Mouse (Mus musculus) stomach, embryonic 16.5 days (tissue): ENCODE data around the gene Gstm6. TPM values are rescaled to one million over a fixed set of nuclear protein-coding genes. Genes with fewer than 3 reads are reported as not detected.
"Not testable (repeated sequence)": the region's sequence is repeated elsewhere in the genome, so short reads cannot be mapped to it uniquely, and the experiment has no call there.

ENCODE experiments used
- ATAC-seq: fragments of 200-750 bp; cut with Nextera tagmentation; 2 replicates; pipeline ENCODE4 v1.8.0; 2017; ENCODE audit warnings: moderate number of reproducible peaks, moderate TSS enrichment; ENCODE audit not compliant: insufficient read depth, low FRiP score
- H3K27ac ChIP-seq: fragments of 300-500 bp; sonication (generic); 2 replicates; pipeline ENCODE4 v1.5.1; 2014; ENCODE audit warnings: low read length
- H3K27me3 ChIP-seq: fragments of 300-500 bp; sonication (generic); 2 replicates; pipeline ENCODE4 v1.6.1; 2014; ENCODE audit warnings: low read length, control low read depth, mixed read lengths; ENCODE audit not compliant: control insufficient read depth, insufficient read depth
- H3K36me3 ChIP-seq: fragments of 300-500 bp; sonication (generic); 2 replicates; pipeline ENCODE4 v1.6.1; 2014; ENCODE audit warnings: low read length; ENCODE audit not compliant: control insufficient read depth, insufficient read depth
- H3K4me1 ChIP-seq: fragments of 300-500 bp; sonication (generic); 2 replicates; pipeline ENCODE4 v1.6.1; 2014; ENCODE audit warnings: low read length, control low read depth, mixed read lengths; ENCODE audit not compliant: control insufficient read depth, insufficient read depth
- H3K4me2 ChIP-seq: fragments of 300-500 bp; sonication (generic); 2 replicates; pipeline ENCODE4 v1.6.1; 2014; ENCODE audit warnings: low read depth, low read length, mixed read lengths
- H3K4me3 ChIP-seq: fragments of 300-500 bp; sonication (generic); replicated peaks from 2 replicates; pipeline ENCODE4 v1.5.1; 2014; ENCODE audit warnings: mild to moderate bottlenecking, low read length
- H3K9ac ChIP-seq: fragments of 300-500 bp; sonication (generic); 2 replicates; pipeline ENCODE4 v1.6.1; 2014; ENCODE audit warnings: low read length
- H3K9me3 ChIP-seq: fragments of 300-500 bp; sonication (generic); replicated peaks from 2 replicates; pipeline ENCODE4 v1.6.1; 2016; ENCODE audit warnings: low read length, control low read depth; ENCODE audit not compliant: control insufficient read depth
- WGBS: fragments of 180-500 bp; shearing (Covaris S2); extraction: QIAGEN DNeasy Blood & Tissue Kit; methylation state at CpG from one replicate; pipeline ENCODE4 v1.1.7; 2014; 5-methylcytosine and 5-hydroxymethylcytosine counted together
- polyA plus RNA-seq: library from polyadenylated mRNA; unstranded; fragments of >200 nt; fragmentation: Nextera tagmentation; extraction: Ambion mirVana; gene quantifications from 2 replicates; pipeline ENCODE4 v1.2.1, GENCODE M21; 2015

Gstm6 gene
- polyA plus RNA-seq, 1 experiment from 2014 or later: 11.2 TPM

DNA sequence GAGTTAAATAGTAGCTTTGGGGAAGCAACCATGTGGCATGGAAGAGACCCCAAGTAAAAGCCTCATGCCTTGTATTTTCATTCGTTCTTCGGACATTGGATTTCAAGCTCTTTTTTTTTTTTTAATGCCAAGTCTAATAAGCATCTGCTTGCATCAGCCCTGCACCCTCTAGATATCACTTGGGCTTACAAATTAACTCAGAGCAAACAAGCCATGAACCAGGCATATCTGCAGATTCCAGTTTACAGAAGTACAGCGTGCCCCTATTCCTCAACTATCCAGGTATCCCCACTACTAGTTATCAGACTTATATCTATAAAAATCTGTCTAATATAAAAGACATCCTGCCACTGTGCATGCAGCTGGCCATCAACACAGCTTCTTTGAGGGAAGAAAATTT lies 28.5 kb upstream of the Gstm6 start:
- no peak for ATAC-seq
- Histone ChIP-seq H3K4me2 (no peak overlapping the region), H3K9ac (no peak overlapping the region), H3K9me3 (no peaks in the 10 kb centered on the region), H3K4me3 (no peak overlapping the region), H3K27ac (no peak overlapping the region), H3K4me1 (no peaks in the 10 kb centered on the region), H3K36me3 (no peaks in the 10 kb centered on the region), H3K27me3 (no peaks in the 10 kb centered on the region)
- WGBS: 53% methylated on average over 3 of the region's 3 CpGs

GRCm38 (mm10) chr3:107971101-107971500 lies 27.6 kb upstream of the Gstm6 start:
- not testable (repeated sequence) for H3K4me3 ChIP-seq, H3K27me3 ChIP-seq, H3K36me3 ChIP-seq, H3K9ac ChIP-seq, H3K4me1 ChIP-seq, H3K4me2 ChIP-seq, ATAC-seq, H3K27ac ChIP-seq, H3K9me3 ChIP-seq
- 46% methylated on average over 3 of the region's 3 CpGs for WGBS

DNA sequence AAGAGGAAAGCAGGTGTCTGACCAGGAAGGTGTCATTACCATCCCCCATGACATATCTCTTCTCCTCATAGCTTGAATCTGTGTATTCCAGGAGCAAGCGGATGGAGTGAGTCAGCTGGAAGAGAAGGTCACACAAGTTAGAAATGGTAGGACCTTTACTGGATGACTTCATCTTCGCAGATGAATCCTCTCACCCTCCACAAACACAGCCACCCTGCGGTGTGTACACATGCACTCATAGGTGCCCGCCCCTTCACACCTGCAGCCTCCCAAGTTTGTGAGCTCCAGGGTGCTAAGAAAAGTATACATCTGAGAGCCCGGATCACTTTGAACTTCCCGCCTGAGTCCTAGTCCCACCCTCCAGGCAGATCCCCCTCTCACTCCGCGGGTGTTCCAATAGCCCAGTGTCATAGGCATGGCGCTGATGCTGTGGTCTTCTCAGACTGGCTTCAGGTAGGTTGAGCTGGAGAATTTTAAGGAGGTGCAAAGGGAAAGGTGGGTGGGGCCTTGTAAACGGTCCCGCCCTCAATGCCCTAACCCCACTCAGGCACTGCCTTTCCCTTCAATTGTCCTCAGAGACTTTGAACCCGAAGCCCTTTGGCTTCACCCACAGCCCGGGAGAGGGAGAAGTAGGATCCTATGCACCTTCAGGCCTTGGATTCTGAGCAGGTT lies 25.3 kb upstream of the Gstm6 start, which contains the start of gene Gstm3:
TSS of gene Gstm3 (minus strand) at position 560 of the 672 bp plus-strand sequence.
- H3K9ac ChIP-seq: no peak within 1 kb of the TSS
- peak; percentile 72 for ATAC-seq
- no peaks in the 10 kb centered on the region; the same call in 1 of the 2 replicates for H3K4me1 ChIP-seq
- no peaks in the 10 kb centered on the region for H3K9me3 ChIP-seq
- no peaks in the 10 kb centered on the region for H3K27me3 ChIP-seq
- H3K27ac ChIP-seq: no peak within 1 kb of the TSS
- peak within 1 kb of the TSS; percentile 9; the same call in 1 of the 2 replicates for H3K4me2 ChIP-seq
- WGBS: 37% methylated on average over 13 of the region's 13 CpGs
- H3K36me3 ChIP-seq: no peaks in the 10 kb centered on the region
- H3K4me3 ChIP-seq: no peak within 1 kb of the TSS; the same call in 1 of the 2 replicates

DNA sequence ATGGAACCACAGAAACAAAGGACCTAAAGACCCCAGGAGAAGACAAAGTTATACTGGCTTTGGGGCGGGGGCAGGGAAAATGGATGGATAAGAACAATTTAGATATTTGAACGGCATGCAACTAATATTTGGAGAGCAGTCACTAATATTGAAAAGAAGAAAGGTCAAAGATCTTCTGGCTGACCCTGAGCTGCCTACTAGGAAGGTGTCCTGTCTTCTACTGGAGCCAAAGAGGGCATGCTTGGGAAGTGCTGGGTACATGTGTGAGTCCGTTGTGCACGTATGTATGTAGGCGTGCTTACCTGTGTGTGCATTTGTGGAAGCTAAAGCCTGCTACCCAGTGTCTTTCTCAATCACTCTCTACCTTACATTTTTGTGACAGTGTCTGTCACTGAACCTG lies 23.1 kb upstream of the Gstm6 start:
- Histone ChIP-seq H3K9ac (no peak overlapping the region), H3K4me3 (no peak overlapping the region), H3K27ac (no peak overlapping the region), H3K36me3 (no peaks in the 10 kb centered on the region), H3K9me3 (no peaks in the 10 kb centered on the region), H3K4me2 (no peak overlapping the region), H3K4me1 (no peaks in the 10 kb centered on the region; the same call in 1 of the 2 replicates), H3K27me3 (no peaks in the 10 kb centered on the region)
- 92% methylated on average over 5 of the region's 5 CpGs for WGBS
- ATAC-seq: no peak

- Histone ChIP-seq H3K4me3 (no peak overlapping the region), H3K4me2 (no peak overlapping the region), H3K36me3 (no peaks in the 10 kb centered on the region), H3K27ac (no peak overlapping the region), H3K27me3 (no peaks in the 10 kb centered on the region), H3K9me3 (no peaks in the 10 kb centered on the region), H3K4me1 (no peaks in the 10 kb centered on the region; the same call in 1 of the 2 replicates), H3K9ac (no peak overlapping the region)
- 60% methylated on average over 1 of the region's 1 CpGs for WGBS
- ATAC-seq: no peak
Measured at GRCm38 (mm10) chr3:107965592-107965991, 22.0 kb upstream of the Gstm6 start.

GRCm38 (mm10) chr3:107964656-107965308 lies 21.2 kb upstream of the Gstm6 start:
- Histone ChIP-seq H3K4me1 (no peaks in the 10 kb centered on the region; the same call in 1 of the 2 replicates), H3K27ac (peak overlapping the region; percentile 85), H3K9me3 (no peaks in the 10 kb centered on the region), H3K36me3 (no peaks in the 10 kb centered on the region), H3K4me2 (no peak overlapping the region), H3K4me3 (no peak overlapping the region), H3K9ac (no peak overlapping the region), H3K27me3 (no peaks in the 10 kb centered on the region)
- 38% methylated on average over 5 of the region's 5 CpGs for WGBS
- ATAC-seq: peak; percentile 70

GRCm38 (mm10) chr3:107964026-107964425 lies 20.5 kb upstream of the Gstm6 start:
- Histone ChIP-seq H3K9ac (no peak overlapping the region), H3K4me1 (no peaks in the 10 kb centered on the region; the same call in 1 of the 2 replicates), H3K36me3 (no peaks in the 10 kb centered on the region), H3K27ac (peak overlapping the region; percentile 85), H3K27me3 (no peaks in the 10 kb centered on the region), H3K4me3 (no peak overlapping the region), H3K4me2 (no peak overlapping the region), H3K9me3 (no peaks in the 10 kb centered on the region)
- 77% methylated on average over 4 of the region's 4 CpGs for WGBS
- ATAC-seq: no peak

DNA sequence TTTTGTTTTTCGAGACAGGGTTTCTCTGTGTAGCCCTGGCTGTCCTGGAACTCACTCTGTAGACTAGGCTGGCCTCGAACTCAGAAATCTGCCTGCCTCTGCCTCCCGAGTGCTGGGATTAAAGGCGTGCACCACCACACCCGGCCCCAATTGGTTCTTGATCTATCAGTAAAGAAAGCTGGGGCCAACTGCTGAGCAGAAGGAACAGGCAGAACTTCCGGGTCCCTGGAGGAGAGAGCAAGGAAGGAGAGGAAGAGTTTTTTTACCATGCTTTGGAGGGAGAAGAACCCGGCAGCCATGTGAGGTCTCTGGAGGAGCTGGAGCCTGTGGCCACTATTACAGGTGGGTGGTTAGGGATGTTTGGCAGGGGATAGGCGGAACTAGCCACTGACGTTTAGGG lies 11.7 kb upstream of the Gstm6 start:
- H3K27me3 ChIP-seq, H3K9ac ChIP-seq, H3K9me3 ChIP-seq, ATAC-seq, H3K36me3 ChIP-seq, H3K4me2 ChIP-seq, H3K27ac ChIP-seq, H3K4me1 ChIP-seq, H3K4me3 ChIP-seq: not testable (repeated sequence)
- WGBS: 81% methylated on average over 9 of the region's 9 CpGs

DNA sequence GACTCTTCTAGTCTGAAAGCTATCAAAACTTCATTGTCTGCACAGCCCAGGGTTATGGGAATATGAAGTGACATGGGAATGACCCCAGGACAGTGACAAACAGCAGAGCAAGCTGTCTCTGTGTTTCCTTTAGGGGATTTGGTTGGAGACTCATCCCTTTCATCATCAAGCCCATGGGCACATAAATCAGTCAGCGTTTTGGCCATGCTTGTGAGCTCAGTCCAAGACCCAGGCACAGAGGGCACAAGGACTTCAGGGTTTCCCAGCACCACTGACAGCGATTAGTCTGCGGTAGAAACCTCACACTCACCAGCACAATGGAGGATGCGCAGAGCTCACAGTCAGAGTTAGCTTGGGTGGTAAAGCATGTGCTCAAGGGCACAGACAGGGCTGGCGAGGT lies 10.4 kb upstream of the Gstm6 start:
- no peak for ATAC-seq
- H3K4me3 ChIP-seq: no peak overlapping the region
- H3K27ac ChIP-seq: no peak overlapping the region
- H3K9ac ChIP-seq: no peak overlapping the region
- H3K4me1 ChIP-seq: no peaks in the 10 kb centered on the region
- WGBS: 75% methylated on average over 5 of the region's 5 CpGs
- H3K36me3 ChIP-seq: no peaks in the 10 kb centered on the region
- no peak overlapping the region for H3K4me2 ChIP-seq
- no peaks in the 10 kb centered on the region for H3K27me3 ChIP-seq
- no peaks in the 10 kb centered on the region for H3K9me3 ChIP-seq
